Mouse (Mus musculus) limb, embryonic 14.5 days (tissue): ENCODE results near the gene Skida1. TPM values are rescaled to one million over a fixed set of nuclear protein-coding genes. Genes with fewer than 3 reads are reported as not detected.
A peak's percentile ranks its signal among the peaks of the same experiment; 100 is the strongest.

Experiments
- ATAC-seq: fragments of 200-750 bp; cut with Nextera tagmentation; 2 replicates; pipeline ENCODE4 v1.8.0; 2017; ENCODE audit warnings: low read depth, moderate number of reproducible peaks, moderate TSS enrichment; ENCODE audit not compliant: low FRiP score
- DNase-seq: peaks from one replicate; pipeline ENCODE4 v3.0.0-alpha.2; 2015; ENCODE audit warnings: low spot score
- H3K27ac ChIP-seq: fragments of 300-500 bp; sonication (generic); replicated peaks from 2 replicates; pipeline ENCODE4 v1.5.1; 2014; ENCODE audit warnings: low read depth, mild to moderate bottlenecking, low read length, moderate library complexity, mixed read lengths
- H3K27me3 ChIP-seq: fragments of 300-500 bp; sonication (generic); 2 replicates; pipeline ENCODE4 v1.6.1; 2014; ENCODE audit warnings: low read length, mixed read lengths; ENCODE audit not compliant: control insufficient read depth, insufficient read depth
- H3K36me3 ChIP-seq: fragments of 300-500 bp; sonication (generic); 2 replicates; pipeline ENCODE4 v1.6.1; 2014; ENCODE audit warnings: mild to moderate bottlenecking, low read length, moderate library complexity, mixed read lengths; ENCODE audit not compliant: control insufficient read depth, insufficient read depth
- H3K4me1 ChIP-seq: fragments of 300-500 bp; sonication (generic); 2 replicates; pipeline ENCODE4 v1.6.1; 2014; ENCODE audit warnings: antibody characterized with exemption, low read length, mixed read lengths; ENCODE audit not compliant: control insufficient read depth, insufficient read depth
- H3K4me2 ChIP-seq: fragments of 300-500 bp; sonication (generic); replicated peaks from 2 replicates; pipeline ENCODE4 v1.6.1; 2014; ENCODE audit warnings: low read depth, mild to moderate bottlenecking, low read length, moderate library complexity; ENCODE audit not compliant: severe bottlenecking
- H3K4me3 ChIP-seq: fragments of 300-500 bp; sonication (generic); replicated peaks from 2 replicates; pipeline ENCODE4 v1.5.1; 2014; ENCODE audit warnings: low read length
- H3K9ac ChIP-seq: fragments of 300-500 bp; sonication (generic); 2 replicates; pipeline ENCODE4 v1.6.1; 2014; ENCODE audit warnings: mild to moderate bottlenecking, low read depth, low read length, moderate library complexity; ENCODE audit not compliant: severe bottlenecking
- H3K9me3 ChIP-seq: fragments of 300-500 bp; sonication (generic); 2 replicates; pipeline ENCODE4 v1.6.1; 2016; ENCODE audit warnings: low read length; ENCODE audit not compliant: control insufficient read depth
- POLR2A ChIP-seq: fragments of 200-500 bp; IDR thresholded peaks from 2 replicates; pipeline ENCODE4 v1.8.0; 2012; ENCODE audit warnings: inconsistent platforms, mild to moderate bottlenecking, moderate library complexity, borderline replicate concordance; ENCODE audit not compliant: insufficient read depth, insufficient read length; ENCODE audit errors: extremely low read depth
- WGBS: fragments of 180-500 bp; shearing (Covaris S2); extraction: QIAGEN DNeasy Blood & Tissue Kit; methylation state at CpG from one replicate; pipeline ENCODE4 v1.1.7; 2014; 5-methylcytosine and 5-hydroxymethylcytosine counted together
- microRNA-seq: library from miRNA; unstranded; fragments of <30 nt; microRNA quantifications from one replicate; pipeline ENCODE4, GENCODE M21; 2016
- polyA plus RNA-seq, 2 experiments: library from polyadenylated mRNA; depleted of rRNA in 1 of 2; stranded (reverse) in 1 of 2; unstranded in 1 of 2; fragments of >200 nt; fragmentation: Nextera tagmentation in 1 of 2; extraction: Ambion mirVana in 1 of 2; gene quantifications; 2 replicates each; pipeline versions ENCODE4 v1.2.1 to v1.2.3; 2012 to 2014

The Skida1 gene
- polyA plus RNA-seq, 2 experiments, result 8.2 to 19.0 TPM

DNA sequence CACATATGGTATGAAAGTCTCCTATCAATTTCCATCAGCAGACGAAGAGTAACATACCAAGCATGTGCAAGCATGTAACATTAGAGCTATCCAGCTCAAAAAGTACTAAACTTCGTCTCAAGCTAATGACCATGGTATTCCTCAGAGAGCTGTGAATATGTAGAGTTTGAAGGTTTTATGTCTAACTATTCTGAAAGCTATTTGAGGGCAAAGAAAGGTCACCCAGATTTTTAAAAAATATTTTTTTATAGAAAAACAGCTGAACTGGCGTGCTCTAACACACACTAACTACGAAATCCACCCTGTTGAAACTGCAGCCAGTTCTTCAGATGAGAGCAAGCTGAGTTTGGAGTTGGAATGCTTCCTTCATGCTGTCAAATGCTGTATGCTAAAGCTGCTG is 44.6 kb downstream of the Skida1 start:
- DNase-seq, result peak; percentile 83
- Histone ChIP-seq H3K9ac (no peak overlapping the region), H3K4me2 (no peak overlapping the region), H3K4me1 (peaks cover 9% of the 10 kb centered on the region; the same call in 1 of the 2 replicates), H3K4me3 (no peak overlapping the region), H3K27ac (no peak overlapping the region), H3K27me3 (no peaks in the 10 kb centered on the region), H3K9me3 (no peaks in the 10 kb centered on the region), H3K36me3 (no peaks in the 10 kb centered on the region)
- no peak for TF ChIP-seq POLR2A
- WGBS, result 25% methylated on average over 4 of the region's 4 CpGs
- peak; percentile 87 for ATAC-seq

DNA sequence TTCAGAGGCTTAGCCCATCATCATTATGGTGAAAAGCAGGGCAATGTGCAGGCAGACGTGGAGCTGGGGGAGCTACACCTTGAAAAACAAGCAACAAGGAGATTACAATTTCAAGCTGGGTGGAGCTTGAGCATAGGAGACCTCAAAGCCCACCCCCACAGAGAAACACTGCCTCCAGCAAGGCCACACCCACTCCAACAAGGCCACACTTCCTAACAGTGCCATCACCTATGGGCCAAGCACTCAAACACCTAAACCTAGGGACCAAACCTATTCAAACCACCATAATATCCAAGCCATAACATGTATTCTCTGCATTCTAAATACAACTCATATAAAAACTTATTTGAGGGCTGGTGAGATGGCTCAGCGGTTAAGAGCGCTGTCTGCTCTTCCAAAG is 46.5 kb downstream of the Skida1 start:
- Histone ChIP-seq H3K4me3 (no peak overlapping the region), H3K27me3 (no peaks in the 10 kb centered on the region), H3K9ac (no peak overlapping the region), H3K27ac (no peak overlapping the region), H3K36me3 (no peaks in the 10 kb centered on the region), H3K9me3 (no peaks in the 10 kb centered on the region), H3K4me1 (peaks cover 9% of the 10 kb centered on the region; the same call in 1 of the 2 replicates), H3K4me2 (no peak overlapping the region)
- ATAC-seq, result no peak
- 94% methylated on average over 3 of the region's 3 CpGs for WGBS
- no peak for TF ChIP-seq POLR2A
- no peak for DNase-seq

DNA sequence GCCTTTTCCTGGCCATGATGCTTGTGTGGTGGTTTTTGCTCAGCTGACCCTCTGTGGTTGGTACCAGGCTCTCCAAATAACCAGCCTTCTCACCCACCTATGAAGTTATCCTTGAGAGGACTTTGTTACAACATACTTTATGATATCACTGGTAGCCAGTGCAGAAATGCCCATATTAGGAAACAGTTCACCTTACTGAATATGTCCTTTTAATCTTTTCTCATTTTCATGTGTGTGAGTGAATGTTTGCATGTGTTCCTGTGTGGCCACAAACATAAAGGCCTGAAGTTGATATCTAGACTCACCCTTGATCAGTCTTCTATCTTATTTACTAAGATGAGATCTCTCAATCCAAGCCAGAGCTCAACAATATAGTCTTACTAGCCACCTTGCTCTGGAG is 52.0 kb downstream of the Skida1 start, which contains the start of gene H2al2a:
H2al2a (minus strand) TSS at position 101 of the 400 bp plus-strand sequence.
- Histone ChIP-seq H3K36me3 (no peaks in the 10 kb centered on the region), H3K9ac (no peak within 1 kb of the TSS), H3K27me3 (no peaks in the 10 kb centered on the region), H3K4me2 (no peak within 1 kb of the TSS), H3K4me1 (no peaks in the 10 kb centered on the region), H3K9me3 (no peaks in the 10 kb centered on the region), H3K4me3 (no peak within 1 kb of the TSS), H3K27ac (no peak within 1 kb of the TSS)
- TF ChIP-seq POLR2A, result no peak
- ATAC-seq (no peak), DNase-seq (no peak)

Small RNAs within 50 kb of the gene (microRNA-seq; reads per million reads assigned to microRNA genes)
- 7.1 reads per million, percentile 17 among the genes with 10 or more reads in this experiment for gene Mir7655

Other genes starting within 250 kb of the Skida1 start
- gene H2al2a, start 52.1 kb downstream of the Skida1 start, polyA plus RNA-seq (2012; rRNA removed), result not detected in 2 replicates
- gene H2al2a, start 52.1 kb downstream of the Skida1 start, polyA plus RNA-seq (2014; fragmentation: Nextera tagmentation; extraction: Ambion mirVana), result not detected in 2 replicates
- gene A930004D18Rik, start 11.3 kb downstream of the Skida1 start, polyA plus RNA-seq (2012; rRNA removed), result 8.8 and 10.8 TPM in 2 replicates
- gene A930004D18Rik, start 11.3 kb downstream of the Skida1 start, polyA plus RNA-seq (2014; fragmentation: Nextera tagmentation; extraction: Ambion mirVana), result 13.0 and 14.2 TPM in 2 replicates
- 52.7 and 59.4 TPM in 2 replicates for gene Mllt10, start 6.2 kb upstream of the Skida1 start, polyA plus RNA-seq (2012; rRNA removed)
- 33.4 and 38.0 TPM in 2 replicates for gene Mllt10, start 6.2 kb upstream of the Skida1 start, polyA plus RNA-seq (2014; fragmentation: Nextera tagmentation; extraction: Ambion mirVana)